Mouse (Mus musculus) kidney, postnatal 14 days (tissue): ENCODE measurements at regions not wholly inside any gene's neighbourhood (a gene's known extent, or its start where the extent isn't known, plus 50 kb on each side); places are given as distances from the start of the nearest gene placed in this dataset.
A peak's percentile ranks its signal among the peaks of the same experiment; 100 is the strongest.

Experiments used
- DNase-seq: peaks from one replicate; pipeline ENCODE4 v3.0.0; 2022; ENCODE audit warnings: mixed read lengths

DNA sequence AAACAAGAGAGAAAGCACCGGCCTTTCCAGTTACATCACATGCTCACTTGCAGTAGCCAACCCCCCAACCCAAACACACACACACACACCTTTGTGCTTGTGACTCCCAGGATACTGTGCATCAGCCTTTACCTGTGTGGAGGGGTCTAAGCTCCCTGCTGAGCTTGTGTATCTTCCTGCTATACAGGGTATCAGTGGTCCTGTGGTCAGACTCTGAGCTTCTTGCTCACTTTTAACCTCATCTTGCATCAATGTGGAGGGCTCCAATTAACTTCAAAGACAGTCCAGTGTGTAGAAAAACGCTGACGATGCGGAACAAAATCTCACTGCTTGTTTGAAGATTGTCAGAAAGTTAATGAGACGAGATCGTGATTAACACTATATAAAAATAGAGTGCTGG, 71.4 kb upstream of the Gypa start:
- DNase-seq = no peak

DNA sequence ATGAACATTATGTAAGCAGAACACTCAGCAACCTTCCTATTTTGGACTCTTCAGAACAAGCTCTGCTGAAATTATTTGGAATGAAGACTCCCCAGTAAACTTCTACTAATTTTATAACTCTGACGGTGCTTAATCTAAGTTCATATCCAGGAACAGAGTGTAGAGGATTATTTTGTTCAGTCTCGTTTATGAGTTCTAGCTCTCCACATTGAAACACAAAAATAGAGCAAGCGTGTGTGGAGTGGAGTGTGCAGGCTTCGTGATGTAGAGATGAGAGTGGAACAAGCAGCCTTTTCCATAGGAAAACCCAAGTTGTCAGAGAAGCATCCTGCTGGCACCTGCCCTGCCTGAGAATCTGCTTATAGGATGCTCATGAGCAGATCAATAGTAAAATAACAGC, 77.5 kb upstream of the Gypa start:
- DNase-seq = no peak

DNA sequence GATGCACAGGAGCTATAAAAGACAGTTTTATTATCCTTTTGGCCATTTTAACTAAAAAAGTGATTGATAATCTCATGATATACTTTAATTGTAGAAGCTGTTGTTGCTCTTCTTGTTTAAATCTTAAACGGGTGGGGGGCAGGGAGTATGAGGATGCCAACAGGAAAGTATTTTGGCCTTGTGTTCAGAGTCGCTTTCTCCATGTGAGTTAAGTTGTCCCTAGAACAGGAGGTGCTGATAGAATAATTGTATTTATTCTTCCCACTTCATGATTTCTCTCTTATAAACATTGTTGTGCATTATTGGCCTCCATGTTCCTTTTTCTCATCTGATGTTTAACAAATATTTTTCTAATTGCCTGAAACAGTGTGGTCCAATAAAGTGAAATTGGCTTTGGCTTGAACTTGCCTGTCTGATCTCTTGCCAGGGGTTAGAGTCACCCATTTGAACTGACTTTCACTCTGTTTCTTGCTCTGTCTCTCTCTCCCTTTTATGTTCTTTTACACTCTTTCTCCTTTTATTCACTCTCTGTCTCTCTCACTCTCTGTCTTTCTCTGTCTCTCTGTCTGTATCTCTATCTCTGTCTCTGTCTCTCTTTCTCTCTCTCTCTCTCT, 93.9 kb upstream of the Gypa start:
- peak; percentile 3 for DNase-seq

DNA sequence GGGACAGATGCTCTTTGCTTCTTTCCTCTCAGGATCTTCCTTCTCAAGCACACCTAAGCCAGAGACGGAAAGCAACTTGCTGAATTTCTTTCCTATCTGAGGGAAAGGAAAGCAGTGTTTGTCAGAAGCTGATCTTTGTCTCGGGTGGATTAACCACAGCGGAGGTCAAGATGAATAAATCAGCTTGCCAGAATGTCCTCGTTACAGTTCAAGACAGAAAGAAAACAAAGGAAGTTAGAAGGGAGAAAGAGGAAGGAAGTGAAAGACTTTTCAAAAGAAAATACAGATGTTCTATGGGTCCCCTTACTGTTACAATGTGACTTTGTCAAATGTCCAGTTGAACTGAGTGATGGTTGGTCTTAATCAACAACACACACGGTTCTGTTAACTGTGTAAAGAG, 98.6 kb upstream of the Gypa start:
- peak; percentile 14 for DNase-seq

DNA sequence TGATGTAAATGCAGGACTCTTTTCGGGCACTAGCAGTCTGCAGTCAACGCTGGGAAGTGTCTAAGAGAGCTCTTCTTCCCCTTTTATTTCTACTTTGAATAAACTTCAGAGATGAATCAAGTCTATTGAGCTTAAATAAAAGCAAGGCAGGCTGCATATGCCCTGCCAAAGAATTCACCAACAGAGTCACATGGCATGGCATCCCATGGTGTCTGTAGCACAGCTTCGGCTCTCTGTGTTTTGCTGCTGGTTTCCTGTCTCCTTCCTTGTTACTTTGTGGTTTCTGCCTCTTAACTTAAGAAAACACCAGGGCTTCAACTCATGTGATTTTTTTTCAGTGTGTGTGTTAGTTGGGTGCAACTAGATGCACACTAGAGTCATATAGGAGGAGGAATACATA, 100.5 kb upstream of the Gypa start:
- DNase-seq = no peak

DNA sequence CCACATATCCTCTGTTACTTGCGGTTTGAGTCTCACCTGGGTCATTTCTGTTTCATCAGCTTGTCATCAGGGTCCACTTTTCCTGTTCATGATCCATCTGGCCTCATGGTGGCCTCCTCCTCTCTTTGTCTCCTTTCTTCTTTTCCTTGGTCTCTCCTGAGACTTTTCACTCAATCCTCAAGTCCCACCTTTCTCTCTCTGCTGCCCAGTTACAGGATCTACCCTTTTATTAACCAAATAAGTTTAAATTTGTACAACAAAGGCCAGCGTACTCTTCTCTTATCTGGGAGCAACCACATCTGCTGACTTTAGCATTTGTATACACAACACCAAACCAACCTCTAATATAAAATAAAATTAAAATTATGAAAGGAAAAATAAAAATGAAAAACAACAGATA, 124.4 kb upstream of the Gypa start:
- no peak for DNase-seq

DNA sequence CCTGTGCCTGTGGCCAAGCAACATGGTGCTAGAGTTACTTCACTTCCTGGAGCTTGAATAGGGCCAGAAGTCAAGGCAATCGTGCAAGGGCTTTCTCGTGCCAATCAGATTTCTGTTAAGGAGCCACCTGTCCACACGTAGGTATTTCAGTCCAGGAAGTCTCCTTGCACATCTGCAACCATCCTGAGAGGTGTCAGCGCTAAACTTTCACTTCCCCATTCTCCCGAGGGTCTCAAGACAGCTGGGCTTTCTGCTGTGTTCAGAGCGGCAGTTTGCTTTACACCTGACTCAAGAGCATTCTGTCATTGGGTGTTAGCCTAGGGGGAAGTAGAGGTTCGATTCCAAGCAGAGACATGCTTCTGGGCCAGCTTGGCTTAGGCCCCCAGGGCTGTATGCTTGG, 129.5 kb upstream of the Gypa start:
- DNase-seq = no peak

DNA sequence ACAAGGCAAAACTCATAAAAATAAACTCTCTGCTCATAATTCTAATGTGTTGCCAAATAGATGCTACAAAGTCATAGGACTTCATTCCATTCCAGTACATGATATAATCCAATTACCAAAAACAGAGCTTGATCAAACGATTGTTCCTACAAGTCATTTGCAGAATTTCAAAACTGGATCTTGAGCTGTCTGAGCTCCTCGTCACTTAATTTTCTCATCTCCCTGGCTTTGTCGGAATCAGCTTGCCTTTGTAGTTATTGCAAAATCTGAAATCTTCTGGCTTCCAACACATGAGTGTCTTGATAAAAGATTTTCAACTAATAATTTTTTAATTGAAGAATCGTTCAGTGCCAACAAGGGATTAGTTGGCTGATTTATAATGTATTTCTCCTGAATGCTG, 150.3 kb upstream of the Gypa start:
- DNase-seq = no peak

DNA sequence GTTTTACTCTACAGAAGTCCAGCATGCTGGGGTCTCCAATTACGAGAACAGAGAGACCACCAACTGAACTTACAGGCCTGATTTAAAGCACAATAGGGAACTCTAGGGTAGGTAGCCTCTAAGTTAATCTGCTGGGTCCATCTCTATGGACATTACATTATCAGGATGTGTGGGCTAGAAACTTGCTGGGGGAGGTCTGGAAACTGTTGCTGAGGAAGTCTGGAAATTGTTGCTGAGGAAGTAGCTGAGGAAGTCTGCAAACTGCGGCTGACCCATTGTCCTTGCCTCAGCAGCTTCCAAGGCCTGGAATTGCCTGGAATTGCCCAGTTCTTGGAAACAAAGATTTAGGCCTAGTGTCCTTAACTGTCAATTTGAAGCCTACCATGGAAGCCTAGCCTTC, 155.7 kb upstream of the Gypa start:
- no peak for DNase-seq

DNA sequence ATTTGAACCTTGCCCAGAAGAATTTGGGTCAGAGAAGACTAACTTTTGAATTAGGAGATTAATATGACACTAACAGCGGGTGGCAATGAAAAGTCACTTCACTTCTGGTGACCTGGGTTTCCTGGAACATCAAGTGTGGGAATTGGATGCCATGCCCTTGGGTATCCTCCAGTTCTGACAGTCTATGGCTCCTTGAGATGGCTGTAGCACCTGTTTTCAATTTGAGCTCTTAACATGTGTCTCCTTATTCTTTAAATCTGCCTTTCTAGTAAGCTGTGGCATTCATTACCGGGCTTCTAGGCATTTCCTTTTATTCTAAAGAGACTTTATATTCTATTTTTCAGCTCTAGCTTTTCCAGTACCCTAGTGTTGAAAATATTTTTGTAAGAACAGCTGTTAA, 164.9 kb upstream of the Gypa start:
- no peak for DNase-seq

DNA sequence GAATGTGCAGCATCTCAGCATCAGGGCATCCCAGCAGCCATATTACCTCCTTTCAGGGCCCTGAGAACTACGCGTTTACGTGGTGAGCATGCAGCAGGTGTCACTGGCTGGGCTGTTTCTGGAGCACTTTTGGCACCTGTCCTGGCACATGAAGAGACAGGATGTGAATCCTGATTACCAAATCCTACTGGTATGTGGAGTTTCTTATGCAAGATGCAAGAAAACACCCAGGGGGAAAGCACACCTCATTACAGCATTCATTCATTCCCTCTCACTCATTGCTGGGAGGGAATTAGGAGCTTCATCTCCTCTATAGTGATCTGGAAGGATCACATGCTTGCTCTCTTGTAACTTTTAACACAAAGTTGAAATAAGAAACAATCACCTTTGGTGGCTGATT, 167.7 kb upstream of the Gypa start:
- DNase-seq = no peak

DNA sequence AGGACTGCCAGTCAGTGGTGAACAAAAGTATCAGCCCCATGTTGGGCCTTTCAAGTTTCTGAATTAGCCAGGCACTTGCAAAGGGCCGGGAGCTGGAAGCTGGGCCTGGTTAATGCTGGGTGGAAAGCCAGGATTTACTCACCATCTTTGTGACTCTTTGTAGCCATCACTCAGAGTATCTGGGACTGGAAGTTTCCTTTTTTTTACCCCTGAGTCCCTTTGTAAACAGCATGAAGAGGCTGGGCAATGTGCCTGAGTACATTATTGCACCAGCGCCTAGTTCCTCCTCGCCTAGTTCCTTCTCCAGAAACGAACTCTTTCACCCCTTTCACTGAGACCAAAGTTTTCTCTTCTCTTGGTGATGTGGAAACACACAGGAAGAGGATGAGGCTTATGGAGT, 168.4 kb upstream of the Gypa start:
- DNase-seq = no peak

DNA sequence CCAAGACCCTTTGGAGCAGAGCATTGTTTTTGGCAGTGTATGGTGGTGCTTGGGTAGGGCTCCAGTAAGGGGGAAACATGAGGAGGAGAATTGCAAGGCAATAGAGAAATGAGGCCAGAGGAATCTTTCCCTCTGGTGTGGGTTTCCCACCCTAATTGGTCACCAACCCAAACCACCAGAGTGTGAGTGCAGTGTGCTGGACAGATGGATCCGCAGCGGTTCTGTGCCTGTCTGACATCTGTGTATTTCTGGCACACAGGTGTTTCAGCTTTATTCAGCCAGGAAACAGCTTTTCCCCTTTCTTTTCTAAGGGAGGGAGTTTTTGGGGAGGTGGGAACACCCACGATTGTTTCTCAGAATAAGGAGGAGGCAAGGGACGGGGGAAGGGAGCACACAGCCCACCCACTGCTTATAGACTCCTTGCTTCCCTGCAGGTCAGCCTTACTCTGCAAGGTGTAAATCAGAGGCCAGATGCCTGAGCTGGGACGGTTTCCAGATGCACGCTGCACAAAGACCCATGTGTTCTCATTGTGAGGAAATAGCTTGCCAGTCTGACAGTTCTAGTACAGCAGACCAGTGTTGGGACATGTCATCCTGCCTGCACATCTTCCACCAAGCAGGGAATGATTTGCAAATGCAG, 175.2 kb upstream of the Gypa start:
- DNase-seq = no peak

DNA sequence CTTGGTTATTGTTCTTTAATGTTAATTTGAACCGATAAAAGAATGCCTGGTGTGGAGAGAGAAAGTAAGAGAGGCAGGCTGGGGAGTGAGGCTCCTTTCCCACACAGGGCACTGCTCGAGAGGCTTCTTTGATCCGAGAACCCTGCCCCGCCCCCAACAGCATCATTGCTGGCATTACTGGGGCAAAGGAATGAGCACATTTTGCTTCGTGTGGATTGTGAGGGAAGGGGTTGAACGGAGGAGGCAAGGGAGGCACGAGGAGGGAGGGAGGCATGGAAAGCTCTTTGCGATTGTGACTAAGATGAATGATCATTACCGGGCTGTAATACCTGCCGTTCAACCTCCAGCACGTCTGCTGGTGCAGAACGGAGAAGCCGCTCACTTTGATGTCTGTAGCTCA, 178.2 kb upstream of the Gypa start:
- DNase-seq = peak; percentile 22

DNA sequence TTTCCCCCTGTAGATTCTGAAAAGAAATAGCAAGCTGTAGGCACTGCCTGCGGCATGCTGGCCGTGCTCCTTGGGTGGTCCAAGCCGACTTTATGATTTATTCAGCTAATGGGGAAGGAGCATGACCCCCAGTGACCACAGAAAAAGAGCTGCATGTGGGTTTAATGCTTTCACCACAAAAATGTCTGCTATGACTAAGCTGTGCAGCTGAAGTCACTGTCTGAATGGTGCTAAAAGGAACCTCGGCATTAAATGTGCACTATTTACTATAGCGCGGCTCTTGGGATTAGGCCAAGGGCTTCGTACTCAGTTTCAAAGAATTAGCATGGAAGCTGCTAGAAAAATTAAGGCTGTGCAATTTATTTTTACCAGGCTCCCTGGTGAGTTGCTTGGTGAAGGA, 178.8 kb upstream of the Gypa start:
- DNase-seq = peak; percentile 73

DNA sequence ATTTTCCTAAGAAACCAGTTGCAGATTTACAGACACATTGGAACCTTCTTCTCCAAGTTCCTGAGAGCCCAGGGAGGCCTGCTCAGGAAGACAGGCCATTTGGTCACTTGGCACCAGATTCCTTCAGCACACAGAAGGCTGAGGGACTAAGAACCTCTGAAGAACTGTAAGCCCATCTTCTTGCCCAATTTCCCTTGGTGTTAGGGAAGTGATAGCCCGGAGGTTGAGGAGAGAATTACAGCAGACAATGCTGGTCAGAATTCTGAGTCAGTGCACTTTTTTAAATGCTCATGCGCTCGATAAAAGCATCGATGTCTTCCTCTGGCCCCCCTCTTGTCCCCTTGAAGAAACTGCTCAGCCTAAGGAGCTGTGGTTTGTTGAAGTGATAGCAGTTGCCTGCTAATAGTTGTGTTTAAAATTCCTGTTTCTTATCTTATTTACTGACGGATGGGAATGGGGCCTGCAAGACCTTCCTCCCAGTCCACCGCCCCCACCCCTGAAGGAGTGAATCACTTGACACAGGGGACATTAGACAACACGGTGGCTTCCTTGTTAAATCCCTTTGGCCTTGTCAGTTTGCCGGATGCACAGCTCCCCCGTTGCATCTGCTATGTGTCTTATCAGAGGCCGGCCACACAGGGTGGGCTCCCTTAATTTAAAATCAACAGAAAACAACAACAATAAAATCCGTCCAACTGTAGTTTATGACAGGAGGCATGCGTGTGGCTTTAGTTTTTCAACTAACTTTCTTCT, 179.5 kb upstream of the Gypa start:
- peak; percentile 30 for DNase-seq

DNA sequence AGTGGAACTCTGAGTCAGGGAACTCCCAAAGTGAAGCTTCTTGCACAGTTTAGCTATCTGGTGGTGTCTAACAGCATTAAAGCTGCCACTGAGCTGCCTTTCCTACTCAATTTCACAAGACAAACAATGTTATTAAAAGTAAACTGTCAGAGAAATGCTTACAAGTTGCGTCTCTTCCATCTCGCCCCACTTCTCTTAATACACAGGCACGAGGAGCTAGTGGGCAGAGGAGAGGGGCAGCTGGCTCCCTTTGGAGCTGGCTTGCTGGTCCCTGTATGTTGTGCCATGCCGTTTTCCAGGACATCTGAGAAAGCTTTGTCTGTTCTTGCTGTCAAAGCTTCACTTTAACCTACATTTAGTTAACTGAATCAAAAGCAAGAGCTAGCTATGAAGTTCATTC, 185.8 kb upstream of the Gypa start:
- DNase-seq = no peak

DNA sequence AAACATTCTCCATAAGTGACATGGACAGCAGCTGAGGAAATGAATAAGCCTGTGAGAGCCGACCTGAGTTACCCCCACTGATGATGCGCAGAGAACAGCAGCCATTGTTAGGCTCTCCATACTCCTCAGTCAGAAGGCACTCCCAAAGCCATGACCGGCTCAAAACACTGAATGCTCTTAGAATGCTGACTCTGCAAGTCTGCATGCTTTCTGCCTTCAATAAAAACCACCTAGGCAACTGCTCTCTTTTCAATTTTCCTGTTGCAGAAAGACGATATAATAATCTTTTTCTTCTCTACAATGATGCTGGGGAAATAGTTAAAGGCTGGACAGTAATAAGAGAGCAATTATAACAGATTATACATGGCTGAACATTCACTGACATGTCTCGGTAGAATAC, 195.0 kb upstream of the Gypa start:
- DNase-seq = no peak

DNA sequence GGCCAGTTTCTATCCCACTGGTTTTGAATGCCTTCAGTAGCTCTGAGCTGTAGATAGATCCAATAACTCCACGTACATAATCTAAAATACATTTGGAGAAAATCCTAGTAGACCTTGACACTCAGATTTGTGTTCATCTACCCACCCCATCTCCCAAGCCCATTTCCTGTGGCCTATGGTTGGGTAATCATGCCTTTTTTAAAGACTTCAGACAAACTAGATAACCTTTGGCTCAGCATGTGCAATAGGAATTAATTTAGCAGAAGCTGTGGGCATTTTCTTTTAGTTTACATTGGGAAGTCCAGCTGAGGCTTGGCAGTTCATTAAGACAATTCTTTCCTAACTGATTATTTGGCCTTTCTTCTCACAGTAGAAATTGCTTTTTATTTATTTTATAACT, 203.3 kb upstream of the Gypa start:
- no peak for DNase-seq

DNA sequence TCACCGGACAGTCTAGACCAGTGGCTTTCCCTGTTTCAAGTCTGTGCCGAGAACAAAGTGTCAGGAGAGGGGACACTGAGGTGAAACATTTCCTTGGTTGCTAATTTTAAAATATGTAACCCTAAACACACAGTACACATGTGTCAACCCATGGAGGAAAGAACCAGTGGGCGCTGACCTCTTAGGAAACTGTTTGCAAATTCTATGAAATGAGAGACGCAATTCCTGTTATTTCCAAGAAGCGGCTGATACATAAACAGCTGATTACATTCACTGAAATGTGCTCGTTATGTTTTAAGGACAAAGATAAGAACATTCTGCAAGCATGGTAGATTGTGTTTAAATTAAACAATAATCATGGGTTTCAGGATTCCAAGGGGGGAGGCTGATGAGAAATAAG, 204.3 kb upstream of the Gypa start:
- DNase-seq = no peak

DNA sequence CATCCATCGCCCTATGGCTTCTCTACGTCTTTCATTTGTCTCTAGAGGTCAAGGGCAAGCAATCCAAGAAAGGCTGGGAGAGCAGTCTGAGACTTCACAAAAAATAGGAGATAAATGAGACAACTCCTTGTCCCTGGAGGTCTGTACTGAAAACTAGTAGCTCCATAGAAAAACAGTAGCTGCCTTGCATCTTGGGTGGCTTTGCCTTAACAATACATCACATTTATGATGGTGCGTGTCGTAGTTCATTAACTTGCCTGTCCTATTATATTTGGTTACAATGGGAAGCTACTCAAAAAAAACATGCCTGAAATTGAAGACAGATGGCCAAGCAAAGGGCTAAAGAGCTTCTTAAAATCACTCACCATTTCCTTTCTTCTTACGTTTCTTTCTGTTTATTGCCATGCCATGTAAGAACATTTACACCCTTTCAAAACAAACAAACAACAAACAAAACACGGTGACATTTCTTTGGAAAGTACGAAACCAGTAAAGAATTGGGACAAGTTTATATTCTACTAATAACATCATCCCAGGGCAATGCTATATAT, 211.2 kb upstream of the Hhip start:
- DNase-seq = no peak

DNA sequence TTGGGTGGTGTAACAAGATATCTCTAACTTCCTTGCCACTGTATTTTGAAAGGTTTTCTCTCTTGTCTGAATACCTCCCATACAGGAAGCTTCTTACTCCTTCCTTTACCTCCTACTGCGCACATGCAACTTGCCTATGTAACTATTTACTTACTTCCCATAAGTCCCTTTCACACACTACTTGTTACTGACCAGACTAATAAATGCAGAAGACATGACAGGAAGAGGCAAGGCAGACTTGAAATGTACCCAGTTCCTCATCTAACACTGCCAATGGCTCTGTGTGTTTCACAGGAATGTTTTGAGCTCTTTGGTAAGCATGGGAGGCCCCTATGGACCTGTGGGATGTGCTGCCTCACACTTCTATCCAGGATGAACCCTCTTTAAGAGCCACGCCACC, 207.1 kb upstream of the Hhip start:
- DNase-seq = no peak

DNA sequence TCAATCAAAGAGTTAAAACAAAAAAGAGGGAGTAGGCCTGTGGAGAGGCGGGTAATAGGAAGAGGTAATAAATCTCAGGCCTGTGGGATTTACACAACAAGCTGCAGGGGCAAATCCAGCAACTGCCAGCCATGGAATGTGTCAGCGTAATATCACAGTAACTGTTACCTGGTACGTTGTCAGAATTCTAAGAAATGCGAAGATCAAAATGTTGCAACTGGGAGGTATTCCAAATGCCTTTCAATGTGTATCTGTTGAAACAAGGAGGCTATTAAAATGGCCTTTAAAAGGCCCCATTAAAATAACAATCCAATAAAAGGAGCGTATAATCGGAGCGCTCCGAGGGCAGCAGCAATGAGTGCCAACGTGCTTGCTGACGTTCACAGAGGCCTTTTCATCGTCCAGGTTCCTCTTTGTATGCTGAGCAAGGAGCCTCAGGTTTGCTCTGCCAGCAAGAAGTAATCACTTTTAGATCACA, 205.7 kb upstream of the Hhip start:
- DNase-seq = no peak

DNA sequence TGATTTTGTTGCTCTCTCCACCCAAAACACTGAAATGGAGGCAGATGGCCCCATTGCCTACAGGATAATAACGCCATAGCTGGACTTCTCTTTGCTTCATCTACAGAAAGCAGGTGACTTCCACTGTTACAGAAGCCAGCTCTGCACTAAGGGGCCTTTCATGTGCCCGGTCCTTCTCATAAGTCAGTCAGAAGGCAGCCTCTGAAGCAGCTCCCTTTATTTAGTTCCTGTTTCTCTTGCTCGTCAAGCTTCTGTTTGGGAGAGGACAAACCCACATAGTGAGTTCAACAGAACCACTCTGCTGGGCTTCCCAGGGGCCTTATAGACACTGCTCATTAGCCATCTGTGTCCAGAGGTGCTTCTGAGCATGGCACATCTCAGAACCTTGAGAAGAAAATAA, 205.1 kb upstream of the Hhip start:
- DNase-seq = no peak
